Mouse (Mus musculus): ENCODE results near the gene Nit2. TPM values are rescaled to one million over a fixed set of nuclear protein-coding genes. Genes with fewer than 3 reads are reported as not detected.
A peak's percentile ranks its signal among the peaks of the same experiment; 100 is the strongest.
"Not testable (repeated sequence)": the region's sequence is repeated elsewhere in the genome, so short reads cannot be mapped to it uniquely, and the experiment has no call there.

Nit2 gene
- 10 to 100 TPM; 39.6 to 40.8 TPM for total RNA-seq (2021)
- long read RNA-seq, experiment 1, transcript Nit2-201 (10 exons, 1,286 nt): major isoform, 37 of 43 reads
- long read RNA-seq, experiment 1, partial matches to known transcripts: 1 of 43 reads
- long read RNA-seq, experiment 1, other reads (novel, unspliced or antisense): 5 of 43 reads
- long read RNA-seq, experiment 2, transcript Nit2-201 (10 exons, 1,286 nt): major isoform, 30 of 33 reads
- long read RNA-seq, experiment 2, partial matches to known transcripts: 1 of 33 reads
- long read RNA-seq, experiment 2, other reads (novel, unspliced or antisense): 2 of 33 reads

DNA sequence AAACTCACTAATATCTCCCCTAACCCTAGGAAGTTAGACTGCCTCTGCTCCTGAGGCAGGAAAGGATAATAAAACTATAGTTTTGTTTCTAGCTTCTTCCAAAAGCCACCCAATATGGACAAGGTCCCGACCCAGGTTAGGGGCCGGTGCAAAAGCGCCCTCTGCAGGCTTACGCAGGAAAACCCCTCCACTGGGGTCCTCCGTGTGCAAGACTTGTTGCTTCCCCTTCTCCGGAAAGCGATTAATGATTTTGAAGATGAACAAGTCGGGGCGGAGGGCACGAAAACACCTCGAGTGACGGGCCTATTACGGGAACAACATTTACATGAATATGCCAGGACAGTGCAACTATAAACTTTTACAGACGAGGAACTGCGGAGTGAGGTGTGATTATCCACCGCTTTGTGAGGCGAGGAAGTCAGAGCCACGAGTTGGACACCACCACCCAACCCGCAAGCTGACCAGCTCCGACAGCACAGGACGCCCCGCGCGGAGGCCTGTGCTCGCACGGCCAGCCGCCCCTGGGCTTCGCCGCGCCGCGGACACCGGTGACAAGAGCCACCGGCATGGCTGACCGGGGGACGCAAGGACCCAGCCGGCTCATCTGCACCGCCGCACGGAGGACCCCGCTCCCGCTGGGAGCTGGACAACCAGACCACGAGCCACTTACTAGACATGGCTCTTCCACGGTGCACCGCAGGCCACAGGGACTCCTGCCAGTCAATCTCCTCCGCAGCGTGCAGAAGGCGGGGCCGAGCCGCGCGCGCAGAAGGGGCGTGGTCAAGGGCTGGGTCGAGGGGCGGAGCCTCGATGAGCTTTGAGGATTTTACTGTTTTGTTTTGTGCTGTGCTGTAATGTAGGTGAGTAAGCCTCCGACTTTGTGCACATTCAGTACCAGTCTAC, at the start of gene Nit2:
Gene Nit2 (minus strand): TSS at position 731 of the 903 bp plus-strand sequence.
- DNase-seq (ENCODE audit: low spot score in 2 of 2): peak; percentile 93 to 95

GRCm38 (mm10) chr16:57215957-57216356, 48.8 kb upstream of the Nit2 start:
- no peak for DNase-seq (ENCODE audit: low spot score in 2 of 2)

DNA sequence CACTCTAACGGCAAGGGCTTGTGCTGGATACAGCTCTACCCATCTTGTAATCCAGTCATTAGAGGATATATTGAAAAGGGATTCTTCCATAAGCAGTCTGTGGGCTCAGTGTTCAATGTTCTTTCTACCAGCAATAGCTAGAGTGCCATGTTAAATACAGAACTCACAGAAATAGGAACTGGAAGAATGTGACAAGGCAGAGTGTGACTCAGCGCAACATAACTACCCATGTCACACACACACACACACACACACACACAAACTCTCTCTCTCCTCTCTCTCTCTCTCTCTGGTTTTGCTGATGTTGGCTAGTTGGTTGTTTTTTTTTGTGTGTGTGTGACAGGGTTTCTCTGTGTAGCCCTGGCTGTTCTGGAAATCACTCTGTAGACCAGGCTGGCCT, 43.9 kb upstream of the Nit2 start:
- no peak for DNase-seq (ENCODE audit: low spot score in 2 of 2)

- no peak for DNase-seq (ENCODE audit: low spot score in 2 of 2)
These were observed 41.2 kb upstream of the Nit2 start for GRCm38 (mm10) chr16:57208342-57208741.

DNA sequence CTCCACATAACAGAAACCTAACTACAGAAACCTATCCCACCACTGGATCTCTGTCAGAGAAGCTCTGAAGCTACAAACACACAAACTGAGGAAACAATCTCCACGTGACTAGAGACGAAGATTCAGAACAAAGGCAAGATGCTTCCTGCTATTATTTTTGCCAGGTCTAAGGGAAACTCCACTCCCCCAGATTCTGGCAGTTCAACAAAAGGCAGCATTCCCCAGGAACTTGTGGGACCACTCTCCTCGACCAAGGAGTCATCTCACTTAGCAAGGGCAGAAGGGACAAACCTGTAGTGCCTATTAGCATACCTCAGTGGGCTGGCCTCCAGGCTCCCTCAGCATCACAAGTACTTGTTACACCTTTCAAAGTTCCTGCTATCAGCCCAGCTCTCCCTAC, 30.1 kb upstream of the Nit2 start:
- DNase-seq (ENCODE audit: low spot score in 2 of 2): no peak

DNA sequence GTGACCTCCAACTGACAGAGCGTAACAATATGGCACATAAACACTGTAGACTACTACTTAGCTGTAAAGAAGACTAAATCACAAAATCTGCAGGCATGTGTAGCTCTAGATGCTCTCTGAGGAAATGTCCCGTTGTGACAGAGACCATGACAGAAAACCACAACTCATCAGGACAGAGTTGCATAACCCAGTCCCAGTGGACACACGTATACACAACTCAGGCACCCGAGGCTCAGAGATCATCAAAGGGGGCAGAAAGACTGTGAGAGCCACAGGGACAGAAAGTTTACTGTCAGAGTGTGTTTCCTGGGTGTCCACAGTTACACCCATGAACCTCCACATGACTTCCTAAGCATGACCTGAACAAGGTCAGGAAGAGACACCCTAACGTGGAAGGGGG, 29.4 kb upstream of the Nit2 start:
- no peak for DNase-seq (ENCODE audit: low spot score in 2 of 2)

- DNase-seq (ENCODE audit: low spot score in 2 of 2): no peak
These were observed 24.1 kb upstream of the Nit2 start for GRCm38 (mm10) chr16:57191214-57191613.

GRCm38 (mm10) chr16:57190390-57190789, 23.2 kb upstream of the Nit2 start:
- DNase-seq (ENCODE audit: low spot score in 2 of 2): no peak

DNA sequence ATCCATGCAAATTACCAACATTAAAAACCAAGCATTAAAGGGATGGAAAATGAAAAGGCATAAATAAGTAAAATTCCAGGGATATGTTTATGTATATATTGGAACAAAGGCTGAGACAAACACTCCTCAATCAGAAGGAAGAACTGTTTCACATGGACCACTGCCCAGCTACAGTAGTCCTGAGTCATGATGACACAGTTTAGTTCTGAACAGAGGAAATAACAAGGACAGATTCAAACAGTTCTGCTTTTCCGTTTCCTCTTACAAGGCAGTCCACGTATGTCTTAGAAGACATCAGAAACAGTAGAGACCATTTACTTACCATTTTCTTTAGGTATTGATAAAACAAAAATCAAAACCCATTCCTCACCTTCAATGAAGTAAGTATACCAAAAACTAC, 22.4 kb upstream of the Nit2 start:
- no peak for DNase-seq (ENCODE audit: low spot score in 2 of 2)

- DNase-seq (ENCODE audit: low spot score in 2 of 2): no peak
These were observed 19.5 kb upstream of the Nit2 start for GRCm38 (mm10) chr16:57186618-57187017.

- DNase-seq (ENCODE audit: low spot score in 2 of 2): no peak
These were observed 14.9 kb upstream of the Nit2 start for GRCm38 (mm10) chr16:57182037-57182436.

GRCm38 (mm10) chr16:57181180-57181579, 14.0 kb upstream of the Nit2 start:
- DNase-seq (ENCODE audit: low spot score in 2 of 2): peak in 1 of 2 experiments; percentile 14

DNA sequence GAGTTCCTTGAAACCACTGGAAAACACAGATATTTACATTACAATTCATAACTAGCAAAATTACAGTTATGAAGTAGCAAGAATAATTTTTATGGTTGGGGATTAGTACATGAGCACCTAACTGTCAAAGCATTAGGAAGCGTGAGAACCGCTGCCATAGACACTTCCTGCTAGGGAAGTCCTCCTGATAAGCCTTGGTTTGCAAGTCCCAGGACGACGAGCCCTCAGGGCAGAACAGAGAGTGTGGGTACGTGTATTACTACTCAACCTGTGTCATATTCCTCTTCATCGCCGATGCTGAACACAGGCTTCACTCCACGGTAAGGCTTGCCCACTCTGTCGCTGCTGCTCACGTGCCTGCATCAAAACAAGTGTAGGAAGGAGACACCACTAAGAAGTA, 10.5 kb upstream of the Nit2 start:
- DNase-seq (ENCODE audit: low spot score in 2 of 2): no peak

DNA sequence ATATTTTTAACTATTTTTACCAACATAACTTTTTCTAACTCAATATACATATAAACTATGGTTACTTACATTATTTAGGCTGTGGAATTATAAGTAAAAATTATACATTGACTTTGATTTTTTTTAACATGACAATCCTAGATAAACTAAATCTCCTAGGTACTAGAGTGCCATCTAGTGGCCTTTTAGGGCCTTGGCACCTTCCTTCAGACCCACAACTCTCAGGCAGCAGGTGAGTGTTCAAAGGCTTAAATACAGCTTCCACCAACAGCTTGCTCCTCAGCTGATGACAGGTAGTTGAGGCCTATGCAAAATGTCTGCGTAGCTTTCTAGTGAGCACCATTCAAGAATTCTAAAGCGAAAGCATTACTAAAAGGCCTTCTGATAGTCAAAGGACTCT, 10.1 kb upstream of the Nit2 start:
- DNase-seq (ENCODE audit: low spot score in 2 of 2): no peak

- DNase-seq (ENCODE audit: low spot score in 2 of 2): no peak
These were observed 9.1 kb upstream of the Nit2 start for GRCm38 (mm10) chr16:57176276-57176675.

DNA sequence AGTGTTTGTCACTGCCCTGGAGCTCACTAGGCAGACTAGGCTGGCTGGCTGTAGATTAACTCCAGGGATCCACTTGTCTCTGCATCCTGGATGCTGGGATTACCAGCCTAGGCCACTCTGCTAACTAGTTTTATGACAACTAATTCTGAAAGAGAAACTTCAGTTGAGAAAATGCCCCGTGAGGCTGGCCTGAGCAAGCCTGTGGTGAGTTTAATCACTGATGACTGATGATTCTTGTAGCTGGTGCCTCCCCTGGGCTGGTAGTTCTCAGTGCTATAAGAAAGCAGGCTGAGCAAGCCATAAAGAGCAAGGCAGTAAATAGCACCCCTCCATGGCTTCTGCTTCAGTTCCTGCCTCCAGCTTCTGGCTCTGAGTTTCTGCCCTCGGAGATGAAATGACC, 8.6 kb upstream of the Nit2 start:
- DNase-seq (ENCODE audit: low spot score in 2 of 2): no peak

- not testable (repeated sequence) for DNase-seq (ENCODE audit: low spot score in 2 of 2)
These were observed 7.3 kb upstream of the Nit2 start for GRCm38 (mm10) chr16:57174480-57174879.

DNA sequence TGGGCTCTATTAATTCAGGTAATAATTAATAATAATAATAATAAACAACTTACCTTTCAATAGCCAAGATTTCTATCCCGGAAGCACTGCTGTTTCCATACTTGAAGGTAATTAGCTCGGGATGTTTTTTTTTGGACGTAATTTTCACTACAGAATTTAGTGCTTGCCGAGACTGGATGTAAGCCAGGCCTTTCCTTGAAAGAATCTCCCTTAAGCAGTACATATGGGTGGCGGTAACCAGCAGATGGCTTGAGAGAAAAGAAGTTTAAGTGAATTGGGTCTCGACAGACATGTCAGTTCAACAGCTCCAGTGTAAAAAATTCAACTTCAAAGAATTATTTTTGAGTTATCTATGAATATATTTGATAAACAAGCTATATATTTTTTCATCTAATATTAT, 4.4 kb upstream of the Nit2 start:
- DNase-seq (ENCODE audit: low spot score in 2 of 2): no peak

- no peak for DNase-seq (ENCODE audit: low spot score in 2 of 2)
These were observed 4.0 kb upstream of the Nit2 start for GRCm38 (mm10) chr16:57171161-57171560.

DNA sequence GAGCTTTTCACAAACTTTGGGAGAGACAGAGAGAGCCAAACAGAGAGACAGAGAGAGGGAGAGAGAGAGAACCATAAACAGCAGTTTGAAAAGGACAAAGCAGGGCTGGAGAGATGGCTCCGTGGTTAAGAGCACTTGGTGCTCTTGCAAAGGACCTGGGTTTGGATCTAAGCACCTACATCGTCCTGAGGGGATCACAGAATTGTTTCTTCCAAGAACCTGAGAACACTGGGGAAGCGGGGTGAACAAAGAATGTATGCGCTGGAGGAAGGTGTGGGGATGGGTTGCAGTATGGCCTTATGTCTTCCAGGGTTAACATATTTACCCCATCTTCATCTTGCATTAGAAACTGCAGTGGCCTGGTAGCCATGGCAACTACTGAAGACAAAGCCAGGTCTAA, 1.1 kb upstream of the Nit2 start:
- no peak for DNase-seq (ENCODE audit: low spot score in 2 of 2)

- DNase-seq (ENCODE audit: low spot score in 2 of 2): no peak
These were observed 372 bp upstream of the Nit2 start for GRCm38 (mm10) chr16:57167514-57167912.

GRCm38 (mm10) chr16:57166086-57166485, 1.1 kb downstream of the Nit2 start:
- no peak for DNase-seq (ENCODE audit: low spot score in 2 of 2)
